Mouse (Mus musculus) brain, embryonic 14.5 days (tissue): Measurements from ENCODE around the gene Hsd17b2.

Experiments used
- CTCF ChIP-seq: fragments of 200-500 bp; IDR thresholded peaks from 2 replicates; pipeline ENCODE4 v1.5.1; 2012; ENCODE audit warnings: inconsistent platforms, mild to moderate bottlenecking, moderate library complexity, borderline replicate concordance; ENCODE audit not compliant: insufficient read depth, insufficient read length; ENCODE audit errors: extremely low read depth
- POLR2A ChIP-seq: fragments of 200-500 bp; IDR thresholded peaks from 2 replicates; pipeline ENCODE4 v1.6.1; 2012; ENCODE audit warnings: mild to moderate bottlenecking, inconsistent platforms, borderline replicate concordance; ENCODE audit not compliant: poor library complexity, insufficient read depth, insufficient read length, severe bottlenecking; ENCODE audit errors: extremely low read depth

DNA sequence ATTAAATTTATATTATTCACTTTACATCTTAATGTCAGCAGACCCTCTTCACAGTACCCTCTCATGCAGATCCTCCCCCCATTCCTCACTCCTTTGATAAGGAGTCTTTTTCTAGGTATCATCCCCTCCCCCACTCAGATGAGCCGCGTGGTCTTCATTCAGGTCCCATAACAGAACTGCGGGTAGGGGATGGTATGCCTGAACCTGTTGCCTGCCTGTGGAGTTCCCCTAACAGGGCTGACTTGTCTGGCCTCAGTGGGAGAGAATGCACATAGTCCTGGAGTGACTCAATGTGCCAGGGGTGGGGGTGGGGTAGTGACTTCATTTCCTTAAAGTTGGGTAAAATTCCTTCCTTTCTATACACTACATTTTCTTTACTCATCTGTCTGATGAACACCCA, 84.7 kb downstream of the Hsd17b2 start:
- TF ChIP-seq POLR2A (no peak), CTCF (no peak)
